Mouse (Mus musculus): ENCODE results near the gene Gatad2a. TPM values are rescaled to one million over a fixed set of nuclear protein-coding genes. Genes with fewer than 3 reads are reported as not detected.
"Not testable (repeated sequence)": the region's sequence is repeated elsewhere in the genome, so short reads cannot be mapped to it uniquely, and the experiment has no call there.

Gene Gatad2a
- 10 to 100 TPM; 28.0 to 31.2 (median 30.0) TPM for total RNA-seq (2022)

DNA sequence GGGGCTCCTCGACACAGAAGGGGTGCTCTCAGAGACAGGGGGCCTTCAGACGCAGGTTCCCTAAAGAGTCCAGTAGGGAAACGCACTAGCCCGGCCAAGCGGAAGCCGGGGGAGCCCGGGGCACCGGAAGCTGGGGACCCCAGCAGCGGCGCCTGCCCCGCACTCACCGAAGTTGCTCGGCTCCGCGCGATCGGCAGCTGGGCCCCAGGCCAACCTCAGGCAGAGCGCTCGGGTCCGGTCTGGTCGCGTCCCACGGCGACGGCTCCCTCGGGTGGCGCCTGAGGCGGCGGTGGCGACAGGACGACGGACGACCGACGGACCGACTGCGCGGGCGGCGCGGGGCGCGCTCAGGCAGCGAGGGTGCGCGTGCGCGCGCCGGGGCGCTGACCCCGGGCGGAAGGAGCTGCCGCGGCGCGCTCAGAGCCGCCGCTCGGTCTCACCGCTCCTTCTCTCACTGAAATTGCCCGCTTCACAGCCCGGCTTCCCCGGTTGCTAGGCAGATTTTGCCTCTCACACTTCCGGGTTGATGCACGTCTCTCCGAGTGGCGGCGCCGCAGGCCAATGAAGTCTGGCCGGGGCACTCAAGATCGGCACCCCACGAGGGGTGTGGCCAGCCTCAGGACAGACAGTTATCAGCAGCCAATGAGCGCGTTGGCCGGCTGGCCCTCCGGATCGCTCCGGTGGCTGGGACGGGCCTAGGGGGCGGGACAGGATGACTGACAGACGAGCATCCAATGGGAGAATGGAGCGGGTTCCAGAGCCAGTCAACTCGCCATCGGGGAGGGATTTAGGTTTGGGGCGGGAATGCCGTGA is at the start of gene Gatad2a:
Gene Gatad2a (minus strand): TSS at position 609 of the 813 bp plus-strand sequence.
- peak; percentile 100 for DNase-seq (ENCODE audit: low spot score)

DNA sequence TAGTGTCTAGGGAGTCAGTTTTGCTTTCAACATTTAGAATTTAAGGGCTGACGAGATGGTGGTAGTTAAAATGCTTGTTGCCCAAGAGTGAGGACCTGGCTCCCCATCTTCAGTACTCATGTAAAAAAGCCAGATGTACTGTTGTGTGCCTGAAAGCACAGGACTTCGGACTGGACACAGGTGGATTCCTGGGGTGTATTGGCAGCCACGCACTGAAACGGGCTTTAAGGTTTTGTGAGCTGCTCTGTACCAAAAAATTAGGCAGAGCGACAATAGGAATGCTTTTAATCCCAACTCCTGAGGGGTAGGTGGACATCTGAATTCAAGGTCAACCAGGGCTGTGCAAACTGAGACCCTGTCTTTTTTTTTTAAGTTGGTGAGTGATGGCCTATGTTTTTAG is 47.8 kb upstream of the Gatad2a start:
- DNase-seq (ENCODE audit: low spot score): no peak

GRCm38 (mm10) chr8:70042583-70043455 is 46.6 kb upstream of the Gatad2a start, which contains the start of the genes Mau2 and Sugp1:
TSS of gene Mau2 (minus strand) at chr8:70042734.
TSS of gene Sugp1 (plus strand) at chr8:70042813.
- DNase-seq (ENCODE audit: low spot score): peak; percentile 95

- DNase-seq (ENCODE audit: low spot score): no peak
These were observed 45.8 kb upstream of the Gatad2a start for GRCm38 (mm10) chr8:70041885-70042546.

GRCm38 (mm10) chr8:70037994-70038393 is 41.8 kb upstream of the Gatad2a start:
- DNase-seq (ENCODE audit: low spot score): no peak

DNA sequence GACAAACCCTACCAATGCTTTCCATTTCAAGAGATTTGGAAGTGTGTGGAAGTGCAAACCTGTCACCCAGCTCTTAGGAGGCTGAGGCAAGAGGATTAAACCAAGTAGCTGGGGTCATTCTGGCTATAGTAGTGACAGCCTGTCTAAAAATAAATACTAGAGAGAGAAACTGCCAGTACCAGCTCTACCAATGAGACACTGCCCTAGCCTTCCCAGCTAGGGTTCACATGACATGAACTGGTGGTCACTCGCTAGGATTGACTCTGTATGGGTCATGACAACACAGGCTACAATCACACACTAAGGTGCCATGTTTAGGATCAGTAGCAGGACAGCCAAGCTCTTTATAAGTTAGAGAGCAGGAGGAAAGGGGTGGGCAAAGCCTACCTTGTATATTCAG is 34.1 kb upstream of the Gatad2a start:
- peak; percentile 13 for DNase-seq (ENCODE audit: low spot score)

DNA sequence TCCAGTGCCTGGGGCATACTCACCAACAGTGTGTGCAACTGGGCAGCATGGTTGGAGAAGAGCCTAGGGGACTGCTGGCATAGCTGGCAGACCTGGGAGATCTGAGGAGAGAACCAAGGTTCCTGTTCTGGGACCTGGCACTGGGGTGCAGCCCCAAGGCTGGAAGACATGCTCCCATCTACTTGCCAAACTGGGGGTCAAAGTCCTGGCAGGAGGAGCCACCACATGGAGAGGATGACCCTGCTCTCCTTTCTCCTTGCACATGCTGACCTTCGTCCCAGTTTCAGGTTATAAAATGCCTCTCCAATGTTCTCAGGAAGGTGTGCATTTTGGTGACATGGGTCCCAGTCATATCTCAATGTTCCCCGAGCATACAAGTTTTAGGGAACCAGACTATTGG is 30.0 kb upstream of the Gatad2a start:
- DNase-seq (ENCODE audit: low spot score): no peak

DNA sequence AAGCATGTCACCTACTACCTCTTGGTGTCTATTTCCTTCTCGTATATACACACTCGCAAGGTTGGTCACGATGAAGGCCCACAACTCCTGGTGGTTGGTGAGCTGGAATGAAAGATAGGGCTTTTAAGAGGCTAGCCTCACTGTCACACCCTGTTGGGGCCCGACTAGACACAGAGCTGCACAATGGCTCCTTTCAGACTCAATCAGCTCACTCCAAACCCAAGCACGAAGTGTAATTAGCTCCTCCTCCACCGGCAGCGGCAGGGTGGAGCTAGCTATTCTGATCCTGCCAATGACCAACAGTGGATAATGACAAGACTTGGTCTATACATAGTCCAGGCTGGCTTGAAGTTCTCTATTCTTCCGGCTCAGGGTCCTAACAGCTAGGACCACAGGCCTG is 27.4 kb upstream of the Gatad2a start:
- DNase-seq (ENCODE audit: low spot score): no peak

DNA sequence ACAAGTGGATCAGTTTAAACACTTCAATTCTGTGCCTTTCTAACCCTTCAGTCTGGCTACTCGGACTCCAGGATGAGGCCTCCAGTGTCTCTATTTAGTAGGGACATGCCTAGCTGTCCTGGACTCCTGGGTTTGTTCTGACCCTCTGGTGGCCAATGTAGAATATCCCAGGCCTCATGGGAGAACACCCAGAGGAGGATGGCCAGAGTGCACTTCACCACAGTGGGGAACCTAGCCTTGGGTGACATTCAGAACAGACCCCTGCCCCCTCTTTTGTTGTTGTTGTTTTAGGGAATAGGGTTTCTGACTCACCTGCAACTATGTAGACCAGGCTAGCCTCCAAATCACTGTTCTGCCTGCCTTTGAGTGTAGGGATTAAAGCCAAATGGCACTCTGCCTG is 18.8 kb upstream of the Gatad2a start:
- no peak for DNase-seq (ENCODE audit: low spot score)

DNA sequence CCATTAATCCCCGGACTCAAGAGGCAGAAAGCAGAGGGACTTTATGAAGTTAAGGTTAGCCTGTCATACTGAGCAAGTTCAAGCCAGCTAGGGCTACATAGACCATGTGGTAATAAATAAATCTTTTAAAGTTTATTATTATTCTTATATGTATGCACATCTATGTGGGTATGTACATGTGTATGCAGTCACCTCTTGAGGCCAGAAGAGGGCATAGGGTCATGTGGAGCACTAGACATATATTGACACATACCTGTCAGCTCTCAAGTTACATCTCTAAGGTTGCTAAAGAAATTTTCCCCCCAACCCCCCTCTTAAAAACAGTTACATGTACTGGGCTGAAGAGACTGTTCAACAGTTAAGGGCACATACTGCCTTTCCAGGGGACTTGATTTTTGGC is 16.6 kb upstream of the Gatad2a start:
- no peak for DNase-seq (ENCODE audit: low spot score)

DNA sequence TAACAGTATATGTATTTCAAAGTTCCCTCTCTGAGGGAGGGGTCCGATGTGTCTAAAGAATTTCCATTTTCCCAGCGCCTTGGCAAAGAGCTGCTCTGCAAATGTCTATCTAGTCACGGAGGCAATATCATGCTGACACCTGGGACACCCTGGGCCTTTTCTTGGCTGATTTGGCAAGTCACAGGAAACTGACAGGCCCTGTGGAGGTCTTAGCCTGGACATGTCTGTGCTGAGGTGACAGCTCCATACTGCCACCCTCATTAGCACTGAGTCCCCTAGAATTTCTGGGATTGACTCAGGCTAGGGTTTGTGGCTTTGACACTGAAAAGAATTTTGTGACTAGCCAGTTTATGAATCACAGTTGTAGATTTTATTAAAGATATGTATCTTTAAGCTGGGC is 16.2 kb upstream of the Gatad2a start:
- no peak for DNase-seq (ENCODE audit: low spot score)

GRCm38 (mm10) chr8:70010796-70011195 is 14.6 kb upstream of the Gatad2a start:
- not testable (repeated sequence) for DNase-seq (ENCODE audit: low spot score)

DNA sequence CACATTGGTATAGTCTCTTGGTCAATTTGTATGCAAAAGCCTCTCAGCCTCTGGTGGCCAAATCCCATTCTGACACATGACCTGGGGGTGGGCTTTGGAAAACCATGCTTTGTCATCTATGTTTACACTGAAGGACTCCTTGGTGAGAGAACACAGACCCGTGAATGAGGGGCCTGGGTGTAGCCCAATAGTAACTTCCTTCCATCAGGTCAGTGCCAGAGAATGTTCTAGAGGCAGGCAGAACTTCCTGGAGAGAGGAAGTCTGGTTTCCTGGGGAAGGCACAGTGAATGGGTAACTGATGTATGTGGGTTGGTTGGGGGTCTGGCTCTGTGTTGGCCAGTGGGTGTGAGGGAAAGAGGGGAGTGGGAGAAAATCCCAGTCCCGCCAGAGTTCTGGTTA is 9.0 kb upstream of the Gatad2a start:
- DNase-seq (ENCODE audit: low spot score): peak; percentile 71

GRCm38 (mm10) chr8:70004345-70004744 is 8.2 kb upstream of the Gatad2a start:
- no peak for DNase-seq (ENCODE audit: low spot score)

DNA sequence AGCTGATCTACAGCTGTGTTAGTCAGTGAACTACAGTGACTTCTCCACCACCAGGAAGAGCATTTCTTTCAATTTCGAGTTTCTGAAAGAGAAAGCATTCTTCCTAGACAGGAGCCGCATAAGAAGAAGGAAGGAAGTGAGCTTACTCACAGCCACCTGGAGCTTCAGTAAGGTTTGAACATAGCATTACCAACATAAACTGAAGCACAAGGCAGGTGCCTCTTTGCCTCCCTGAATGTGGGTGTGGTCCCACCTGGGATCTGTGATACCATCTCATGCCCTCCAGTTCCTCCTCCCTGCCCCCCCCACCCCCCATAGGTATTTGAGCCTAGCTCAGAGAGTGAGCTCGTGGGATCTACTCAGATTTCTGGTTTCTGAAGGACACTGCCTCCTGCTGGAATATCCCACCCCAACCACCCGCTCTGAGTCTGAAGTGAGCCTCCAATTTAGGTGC is 7.0 kb upstream of the Gatad2a start:
- no peak for DNase-seq (ENCODE audit: low spot score)

- DNase-seq (ENCODE audit: low spot score): not testable (repeated sequence)
These were observed 5.7 kb upstream of the Gatad2a start for GRCm38 (mm10) chr8:70001892-70002191.

GRCm38 (mm10) chr8:70001176-70001891 is 5.2 kb upstream of the Gatad2a start:
- peak; percentile 71 for DNase-seq (ENCODE audit: low spot score)

DNA sequence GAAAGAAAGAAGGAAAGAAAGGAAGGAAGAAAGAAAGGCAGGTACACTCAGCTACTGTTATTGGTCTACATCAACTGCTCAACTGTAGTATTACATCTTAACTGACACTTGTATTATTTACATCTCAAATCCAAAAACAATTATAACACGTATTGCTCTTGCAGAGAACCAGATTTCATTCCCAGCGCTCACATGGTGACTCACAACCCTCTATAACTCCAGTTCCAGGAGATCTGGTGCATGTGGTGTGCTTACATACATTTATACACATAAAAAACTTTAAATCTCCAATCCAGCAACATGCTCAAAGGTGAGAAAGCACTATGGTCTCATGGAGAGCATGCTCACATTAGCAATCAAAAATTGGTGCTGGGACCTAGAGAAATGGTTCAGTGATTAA is 4.0 kb upstream of the Gatad2a start:
- no peak for DNase-seq (ENCODE audit: low spot score)

GRCm38 (mm10) chr8:69999236-69999635 is 3.1 kb upstream of the Gatad2a start:
- no peak for DNase-seq (ENCODE audit: low spot score)

DNA sequence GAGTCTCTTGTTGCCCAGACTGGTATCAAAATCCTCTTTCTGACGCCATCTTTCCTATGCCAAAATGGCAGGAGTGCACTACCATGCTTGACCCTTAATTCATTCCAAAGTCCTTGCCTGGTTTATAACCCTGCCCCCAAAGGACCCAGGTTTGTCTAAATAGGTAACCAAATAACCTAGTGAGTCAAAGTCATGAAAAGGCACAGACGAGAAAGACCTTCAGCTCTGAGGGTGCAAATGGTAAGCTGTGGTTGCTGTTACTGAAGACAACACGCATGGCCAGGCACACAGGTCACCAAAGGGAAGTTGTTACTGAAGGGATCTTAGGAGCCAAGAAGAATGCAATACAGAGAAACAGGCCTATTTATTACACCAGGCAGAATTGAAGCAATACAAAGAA is 2.5 kb upstream of the Gatad2a start:
- DNase-seq (ENCODE audit: low spot score): no peak

- no peak for DNase-seq (ENCODE audit: low spot score)
These were observed 553 bp upstream of the Gatad2a start for GRCm38 (mm10) chr8:69996589-69997285.
